Mouse (Mus musculus) MEL (cell line): Measurements from ENCODE around the gene Med13l. TPM values are rescaled to one million over a fixed set of nuclear protein-coding genes. Genes with fewer than 3 reads are reported as not detected.
A peak's percentile ranks its signal among the peaks of the same experiment; 100 is the strongest.

Source experiments
- DNase-seq: peaks from one replicate; pipeline ENCODE4 v3.0.0; 2011; ENCODE audit warnings: low read depth, low spot score
- H3K27ac ChIP-seq: 2 replicates; pipeline ENCODE4 v1.5.1; 2012; ENCODE audit warnings: low read depth, mild to moderate bottlenecking, control low read depth, low read length, moderate library complexity; ENCODE audit not compliant: control insufficient read depth
- H3K27me3 ChIP-seq, 2 experiments: fragments of 150-350 bp in 1 of 2; sonication (generic) in 1 of 2; 2 replicates each; pipeline ENCODE4 v1.6.1; 2012; ENCODE audit warnings: low read length in 2 of 2, mild to moderate bottlenecking in 2 of 2, improper control_type of control experiment in 1 of 2, moderate library complexity in 1 of 2; ENCODE audit not compliant: insufficient read depth in 2 of 2, control insufficient read depth in 1 of 2
- H3K36me3 ChIP-seq, 2 experiments: 2 replicates each; pipeline ENCODE4 v1.6.1; 2012 to 2014; ENCODE audit warnings: low read length in 2 of 2, improper control_type of control experiment in 1 of 2, inconsistent platforms in 1 of 2, mild to moderate bottlenecking in 1 of 2; ENCODE audit not compliant: insufficient read depth in 2 of 2, control insufficient read depth in 1 of 2
- H3K4me1 ChIP-seq, 2 experiments: fragments of 150-350 bp in 1 of 2; sonication (generic) in 1 of 2; 2 replicates each; pipeline ENCODE4 v1.6.1; 2012; ENCODE audit warnings: low read length in 2 of 2, improper control_type of control experiment in 1 of 2, mild to moderate bottlenecking in 1 of 2; ENCODE audit not compliant: insufficient read depth in 2 of 2, control insufficient read depth in 1 of 2
- H3K4me3 ChIP-seq, 2 experiments: fragments of 150-350 bp in 1 of 2; sonication (generic) in 1 of 2; 2 replicates each; pipeline ENCODE4 v1.5.1; 2012; ENCODE audit warnings: low read depth in 2 of 2, low read length in 2 of 2, mild to moderate bottlenecking in 2 of 2, moderate library complexity in 2 of 2, control low read depth in 1 of 2, improper control_type of control experiment in 1 of 2; ENCODE audit not compliant: control insufficient read depth in 1 of 2, insufficient read depth in 1 of 2
- H3K79me2 ChIP-seq: 2 replicates; pipeline ENCODE4 v1.6.1; 2012; ENCODE audit warnings: mild to moderate bottlenecking, low read length, moderate library complexity; ENCODE audit not compliant: control insufficient read depth, poor library complexity, insufficient read depth
- H3K9ac ChIP-seq: 2 replicates; pipeline ENCODE4 v1.6.1; 2012; ENCODE audit warnings: low read depth, mild to moderate bottlenecking, control low read depth, low read length, moderate library complexity; ENCODE audit not compliant: control insufficient read depth, poor library complexity, severe bottlenecking
- H3K9me3 ChIP-seq: fragments of 150-350 bp; sonication (generic); replicated peaks from 2 replicates; pipeline ENCODE4 v1.6.1; 2012; ENCODE audit warnings: mild to moderate bottlenecking, low read length, improper control_type of control experiment, moderate library complexity; ENCODE audit not compliant: insufficient read depth
- EP300 ChIP-seq, 2 experiments: IDR thresholded peaks; 2 replicates each; pipeline ENCODE4 v1.6.1; 2011; ENCODE audit warnings: improper control_type of control experiment in 2 of 2, low read length in 2 of 2, low read depth in 1 of 2, mild to moderate bottlenecking in 1 of 2
- ETS1 ChIP-seq: IDR thresholded peaks from 2 replicates; pipeline ENCODE4 v1.6.1; 2012; ENCODE audit warnings: low read depth, mild to moderate bottlenecking, inconsistent platforms, low read length, improper control_type of control experiment, moderate library complexity
- NELFE ChIP-seq: IDR thresholded peaks from 2 replicates; pipeline ENCODE4 v1.6.1; 2011; ENCODE audit warnings: low read depth, low read length, improper control_type of control experiment
- POLR2A ChIP-seq, 2 experiments: IDR thresholded peaks; 2 replicates each; pipeline ENCODE4 v1.6.1; 2011 to 2012; ENCODE audit warnings: low read length in 2 of 2, mild to moderate bottlenecking in 2 of 2, control low read depth in 1 of 2, improper control_type of control experiment in 1 of 2, low read depth in 1 of 2, moderate library complexity in 1 of 2; ENCODE audit not compliant: control insufficient read depth in 1 of 2, insufficient read depth in 1 of 2, poor library complexity in 1 of 2
- RCOR1 ChIP-seq: IDR thresholded peaks from 2 replicates; pipeline ENCODE4 v1.6.1; 2012; ENCODE audit warnings: low read depth, mild to moderate bottlenecking, inconsistent platforms, low read length, improper control_type of control experiment
- SIN3A ChIP-seq: IDR thresholded peaks from 2 replicates; pipeline ENCODE4 v1.6.1; 2012; ENCODE audit warnings: low read length, improper control_type of control experiment, inconsistent platforms
- TAL1 ChIP-seq: IDR thresholded peaks from 2 replicates; pipeline ENCODE4 v1.6.1; 2012; ENCODE audit warnings: mild to moderate bottlenecking, inconsistent platforms, low read length, moderate library complexity, mixed read lengths
- TCF12 ChIP-seq: IDR thresholded peaks from 2 replicates; pipeline ENCODE4 v1.6.1; 2014; ENCODE audit warnings: low read depth, mild to moderate bottlenecking, inconsistent platforms, low read length, improper control_type of control experiment, moderate library complexity
- ZNF384 ChIP-seq: IDR thresholded peaks from 2 replicates; pipeline ENCODE4 v1.6.1; 2012; ENCODE audit warnings: low read depth, mild to moderate bottlenecking, inconsistent platforms, low read length, improper control_type of control experiment
- polyA plus RNA-seq, 2 experiments: library from polyadenylated mRNA; stranded (reverse) in 1 of 2; unstranded in 1 of 2; fragments of >175 nt in 1 of 2; fragments of >200 nt in 1 of 2; gene quantifications; 2 replicates each; pipeline versions ENCODE4 v1.2.1 to v1.2.4; 2012; ENCODE audit warnings: low replicate concordance in 2 of 2, low read depth in 1 of 2; ENCODE audit not compliant: insufficient read length in 2 of 2, insufficient read depth in 1 of 2, missing spikeins in 1 of 2
- total RNA-seq: library from RNA; depleted of rRNA; stranded (reverse); fragments of 300-350 nt; gene quantifications from 2 replicates; pipeline ENCODE4 v1.2.3, GENCODE M21; 2012

Med13l gene
- total and polyA plus RNA-seq, 3 experiments = 13.4 to 16.1 TPM; not detected in 1

DNA sequence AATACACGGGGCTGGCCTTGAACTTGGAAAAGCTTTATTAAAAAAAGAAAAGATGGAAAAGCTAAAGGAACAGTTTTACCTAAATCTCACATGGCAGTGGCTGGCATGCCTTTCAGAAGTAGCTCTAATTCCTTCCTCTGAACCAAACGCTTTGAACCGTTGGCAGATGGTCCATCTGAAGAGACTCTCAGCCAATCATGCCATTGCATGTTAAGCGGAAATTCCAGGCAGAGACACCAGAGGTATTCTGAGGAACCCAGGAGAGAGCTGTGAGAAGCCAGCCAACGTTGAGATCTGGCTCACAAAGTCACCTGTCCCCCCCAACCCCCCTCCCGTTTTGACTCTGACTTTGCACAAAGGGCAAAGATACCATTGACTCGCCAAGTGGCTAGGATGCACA, 42.2 kb downstream of the Med13l start:
- no peaks in the 10 kb centered on the region for H3K27me3 ChIP-seq
- H3K9me3 ChIP-seq = no peaks in the 10 kb centered on the region
- no peak overlapping the region for H3K9ac ChIP-seq
- peaks cover 19% of the 10 kb centered on the region for H3K79me2 ChIP-seq
- TF ChIP-seq RCOR1 = no peak
- no peak for TF ChIP-seq POLR2A (IDR thresholded peaks at IDR 0.05; ENCODE audit: control insufficient read depth in 1 of 2, insufficient read depth in 1 of 2, low read depth in 1 of 2, low read length in 2 of 2, poor library complexity in 1 of 2)
- no peak for TF ChIP-seq TCF12
- TF ChIP-seq SIN3A = no peak
- H3K36me3 ChIP-seq = peaks cover 0 to 9% of the 10 kb centered on the region in 2 experiments
- no peak overlapping the region for H3K4me3 ChIP-seq
- peaks cover 0 to 10% of the 10 kb centered on the region in 2 experiments for H3K4me1 ChIP-seq
- DNase-seq = no peak
- no peak overlapping the region for H3K27ac ChIP-seq

- Histone ChIP-seq H3K27me3 (no peaks in the 10 kb centered on the region), H3K9ac (no peak overlapping the region), H3K79me2 (peaks cover 26% of the 10 kb centered on the region), H3K4me1 (peaks cover 0 to 11% of the 10 kb centered on the region in 2 experiments), H3K27ac (no peak overlapping the region), H3K4me3 (no peak overlapping the region), H3K9me3 (no peaks in the 10 kb centered on the region), H3K36me3 (peaks cover 0 to 9% of the 10 kb centered on the region in 2 experiments)
- no peak for TF ChIP-seq POLR2A (IDR thresholded peaks at IDR 0.05; ENCODE audit: control insufficient read depth in 1 of 2, insufficient read depth in 1 of 2, low read depth in 1 of 2, low read length in 2 of 2, poor library complexity in 1 of 2)
- no peak for DNase-seq
These were observed 45.1 kb downstream of the Med13l start for GRCm38 (mm10) chr5:118605424-118606067.

DNA sequence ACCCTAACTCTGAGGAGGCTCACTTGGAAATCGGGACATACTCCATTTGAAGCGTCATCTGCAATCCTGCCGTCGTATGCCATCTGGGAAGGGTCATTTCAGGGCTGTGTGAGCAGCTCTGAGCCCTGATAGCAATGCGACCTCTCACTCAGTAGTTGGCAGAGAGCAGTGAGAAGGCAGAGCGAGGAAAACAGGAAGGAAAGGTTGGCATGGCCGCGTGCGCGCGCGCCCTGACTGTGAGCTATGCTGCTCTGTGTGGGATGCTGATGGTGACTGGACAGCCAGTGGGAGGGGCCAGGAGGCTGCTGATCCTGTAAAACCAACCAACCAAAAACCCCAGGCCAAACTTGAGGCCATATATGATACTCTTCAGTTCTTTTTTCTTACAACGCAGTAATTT, 46.2 kb downstream of the Med13l start:
- no peak for TF ChIP-seq TAL1
- H3K79me2 ChIP-seq = peaks cover 21% of the 10 kb centered on the region
- no peak overlapping the region for H3K9ac ChIP-seq
- peaks cover 0 to 9% of the 10 kb centered on the region in 2 experiments for H3K36me3 ChIP-seq
- no peak overlapping the region for H3K4me3 ChIP-seq
- H3K27me3 ChIP-seq = no peaks in the 10 kb centered on the region
- peak; percentile 27 for DNase-seq
- peaks cover 0 to 12% of the 10 kb centered on the region in 2 experiments for H3K4me1 ChIP-seq
- no peak overlapping the region for H3K27ac ChIP-seq
- no peaks in the 10 kb centered on the region for H3K9me3 ChIP-seq

DNA sequence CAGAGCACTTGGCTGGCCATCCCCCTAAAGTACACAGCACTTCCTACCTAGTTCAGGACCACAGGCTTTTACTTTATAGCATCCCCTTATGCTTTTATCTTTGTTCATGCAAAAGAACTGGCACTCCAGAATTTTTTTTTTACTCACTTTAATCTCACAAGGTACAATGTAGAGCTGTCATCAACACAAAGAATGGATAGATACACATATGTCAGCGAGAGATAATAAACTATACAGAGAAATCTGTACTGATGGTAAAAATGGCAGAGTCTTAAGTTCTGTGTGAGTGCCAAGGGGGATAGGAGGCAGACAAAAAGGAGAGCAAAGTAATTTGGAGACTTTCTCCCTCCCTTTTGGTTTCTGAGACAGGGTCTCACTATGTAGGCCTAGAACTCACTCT, 47.4 kb downstream of the Med13l start:
- TF ChIP-seq NELFE = no peak
- no peak for TF ChIP-seq ETS1
- TF ChIP-seq ZNF384 = peak; percentile 75
- peak; percentile 30 to 62; a peak in 2 of 4 replicates for TF ChIP-seq EP300 (IDR thresholded peaks at IDR 0.05; ENCODE audit: low read depth in 1 of 2, low read length in 2 of 2)
- peak; percentile 59 for TF ChIP-seq RCOR1
- TF ChIP-seq TCF12 = peak; percentile 39; the same call in 1 of the 2 replicates
- Histone ChIP-seq H3K27me3 (no peaks in the 10 kb centered on the region), H3K9me3 (no peaks in the 10 kb centered on the region), H3K79me2 (peaks cover 26% of the 10 kb centered on the region), H3K4me3 (no peak overlapping the region), H3K27ac (no peak overlapping the region), H3K4me1 (peaks cover 4 to 22% of the 10 kb centered on the region in 2 experiments), H3K36me3 (peaks cover 0 to 17% of the 10 kb centered on the region in 2 experiments), H3K9ac (no peak overlapping the region)
- DNase-seq = no peak
